15 mouse cellular contexts compared by ENCODE assay signal in the genomic region with DNA sequence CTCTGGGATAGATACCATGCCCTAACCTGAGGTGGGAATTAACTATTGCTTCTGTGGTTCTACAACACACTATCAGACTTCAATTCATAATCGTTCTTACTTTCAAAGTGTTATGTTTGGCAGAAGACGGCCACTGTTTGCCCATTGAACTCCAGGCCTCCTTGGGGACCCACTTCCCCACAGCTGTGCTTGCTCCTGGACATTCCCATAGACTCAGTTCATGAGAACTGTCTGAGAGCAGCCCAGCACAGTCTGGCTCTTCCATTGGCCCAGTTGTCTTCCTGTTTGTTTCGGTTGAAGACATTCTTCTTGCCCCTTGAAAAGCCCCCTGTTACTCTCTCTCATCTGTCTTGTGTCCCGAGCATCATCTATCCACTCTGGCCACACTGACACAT. TPM values are rescaled to one million over a fixed set of nuclear protein-coding genes. Genes with fewer than 3 reads are reported as not detected.
A peak's percentile ranks its signal among the peaks of the same experiment; 100 is the strongest.
DNase-seq lines count a peak whose midpoint lies in the region; ATAC-seq and TF ChIP-seq lines count a peak whose summit lies in the region.
"Had no signal": no experiment of that assay in that cellular context is flagged by ENCODE, and none has a peak within 500 bp of the region (broad histone marks: within the 10 kb centered on the region; RNA-seq: fewer than 3 reads in every experiment).

No protein-coding gene starts in this region.

- no peak overlapping the region for H3K27ac ChIP-seq in gastrocnemius, adult 2 months
- no peak overlapping the region for H3K27ac ChIP-seq in liver, postnatal 0 days (ENCODE audit: low read depth)
- H3K27ac ChIP-seq: embryonic facial prominence, embryonic 10.5 days; embryonic facial prominence, embryonic 12.5 days; forebrain, embryonic 13.5 days; forebrain, embryonic 15.5 days had no signal

- TF ChIP-seq EP300 in liver, postnatal 0 days (IDR thresholded peaks at IDR 0.05; ENCODE audit: low read depth), result no peak

- H3K9me3 ChIP-seq in liver, postnatal 0 days (ENCODE audit: low read length), result no peaks in the 10 kb centered on the region
- H3K9me3 ChIP-seq: embryonic facial prominence, embryonic 10.5 days; embryonic facial prominence, embryonic 12.5 days; forebrain, embryonic 13.5 days; forebrain, embryonic 15.5 days; G1E had no signal

- H3K4me2 ChIP-seq in liver, postnatal 0 days (ENCODE audit: low read depth, low read length), result no peak overlapping the region

- no peaks in the 10 kb centered on the region for H3K36me3 ChIP-seq in liver, postnatal 0 days (replicated peaks; ENCODE audit: insufficient read depth, low read length)
- H3K36me3 ChIP-seq: embryonic facial prominence, embryonic 10.5 days; embryonic facial prominence, embryonic 12.5 days; forebrain, embryonic 15.5 days; G1E had no signal

- H3K27me3 ChIP-seq in liver, postnatal 0 days (ENCODE audit: insufficient read depth, low read length), result no peaks in the 10 kb centered on the region
- H3K27me3 ChIP-seq: CH12.LX; embryonic facial prominence, embryonic 12.5 days; forebrain, embryonic 13.5 days; forebrain, embryonic 15.5 days; Patski had no signal

- DNase-seq in gastrocnemius, adult 2 months, result peak; percentile 44
- no peak for DNase-seq in gastrocnemius, postnatal 4 days (ENCODE audit: low spot score in 2 of 2)
- peak; percentile 22 for DNase-seq in gastrocnemius, postnatal 25 days
- DNase-seq in gastrocnemius, postnatal 10 days, result no peak
- DNase-seq in heart, adult 9 months (ENCODE audit: low spot score in 2 of 2), result peak; percentile 24 to 44
- DNase-seq in heart, postnatal 4 days, result no peak
- peak; percentile 29 for DNase-seq in adipocyte (ENCODE audit: low spot score)
- no peak for DNase-seq in liver, postnatal 0 days

- no peak overlapping the region for H3K4me3 ChIP-seq in gastrocnemius, adult 2 months
- no peak overlapping the region for H3K4me3 ChIP-seq in liver, postnatal 0 days (ENCODE audit: low read depth, low read length)
- H3K4me3 ChIP-seq: embryonic facial prominence, embryonic 10.5 days; embryonic facial prominence, embryonic 12.5 days; forebrain, embryonic 13.5 days had no signal

- no peak for ATAC-seq in liver, postnatal 0 days

- TF ChIP-seq CTCF in gastrocnemius, adult 2 months (IDR thresholded peaks at IDR 0.05), result no peak
- TF ChIP-seq CTCF in liver, postnatal 0 days (IDR thresholded peaks at IDR 0.05; ENCODE audit: low read depth), result no peak

- intact Hi-C loops in gastrocnemius, adult 2 months (cut with DNase I), result loop anchor here (5.0 kb wide), 1 partner anchor 476 kb away; no protein-coding TSS in a partner anchor

- no peaks in the 10 kb centered on the region for H3K4me1 ChIP-seq in liver, postnatal 0 days (ENCODE audit: insufficient read depth)
- H3K4me1 ChIP-seq: embryonic facial prominence, embryonic 10.5 days; embryonic facial prominence, embryonic 12.5 days; forebrain, embryonic 13.5 days had no signal

- H3K9ac ChIP-seq in liver, postnatal 0 days (replicated peaks), result no peak overlapping the region
- H3K9ac ChIP-seq: embryonic facial prominence, embryonic 12.5 days had no signal

- WGBS in liver, postnatal 0 days (ENCODE audit: insufficient replicate concordance), result 66% methylated on average over 4 of the region's 4 CpGs

RNA-seq across cellular contexts. Expression of a gene that starts 50.8 kb away (rescaled TPM):
- total RNA-seq in gastrocnemius, adult 2 months (2021), result 1 to 10 TPM; 1.0 to 1.7 TPM
- 1 to 10 TPM; 4.2 to 4.9 TPM for total RNA-seq in gastrocnemius, postnatal 4 days (2021)
- 1 to 10 TPM; 1.2 to 5.5 TPM for total RNA-seq in gastrocnemius, postnatal 25 days (2021)
- total RNA-seq in gastrocnemius, postnatal 10 days (2021), result 1 to 10 TPM; 2.5 to 2.6 TPM
- total RNA-seq in heart, postnatal 4 days (2021), result 1 to 10 TPM; 2.8 to 3.1 TPM
- polyA plus RNA-seq in liver, postnatal 0 days (2015; fragmentation: Nextera tagmentation; extraction: Ambion mirVana), result 2.9 and 3.1 TPM in 2 replicates
- polyA plus RNA-seq: G1E had no signal

RNA-seq across cellular contexts. Expression of a gene that starts 50.9 kb away (rescaled TPM):
- 10 to 100 TPM; 14.7 to 15.3 TPM for total RNA-seq in gastrocnemius, adult 2 months (2021)
- 10 to 100 TPM; 14.7 to 14.9 TPM for total RNA-seq in gastrocnemius, postnatal 4 days (2021)
- total RNA-seq in gastrocnemius, postnatal 25 days (2021), result 10 to 100 TPM; 15.4 to 15.8 TPM
- 10 to 100 TPM; 11.9 to 13.5 TPM for total RNA-seq in gastrocnemius, postnatal 10 days (2021)
- 10 to 100 TPM; 36.5 to 36.6 TPM for total RNA-seq in heart, postnatal 4 days (2021)
- polyA plus RNA-seq in liver, postnatal 0 days (2015; fragmentation: Nextera tagmentation; extraction: Ambion mirVana), result 1.5 and 1.8 TPM in 2 replicates

Comparison
In these comparisons a context has a peak if more than half of its experiments do, and no peak if none do; other contexts are left out.
1. DNase-seq: peak in gastrocnemius, adult 2 months (single experiment), gastrocnemius, postnatal 25 days (single experiment), heart, adult 9 months (2 of 2) and adipocyte (single experiment); none in gastrocnemius, postnatal 4 days (0 of 2), gastrocnemius, postnatal 10 days (single experiment), heart, postnatal 4 days (single experiment) and liver, postnatal 0 days (single experiment).